Mouse (Mus musculus) 3T3-L1 (cell line): ENCODE results near the gene Kif23.

ENCODE experiments used
- DNase-seq: peaks from one replicate; pipeline ENCODE4 v3.0.0-alpha.2; 2015; ENCODE audit warnings: low read depth, low spot score

Gene Kif23

GRCm38 (mm10) chr9:61947402-61948346 lies 1.1 kb upstream of the Kif23 start:
- DNase-seq = peak; percentile 91

GRCm38 (mm10) chr9:61945973-61946611 lies 482 bp downstream of the Kif23 start:
- DNase-seq = peak; percentile 75

GRCm38 (mm10) chr9:61941054-61941453 lies 5.5 kb downstream of the Kif23 start:
- no peak for DNase-seq

- DNase-seq = no peak
Measured at GRCm38 (mm10) chr9:61933333-61933732, 13.2 kb downstream of the Kif23 start.

- no peak for DNase-seq
Measured at GRCm38 (mm10) chr9:61932009-61932408, 14.6 kb downstream of the Kif23 start.

GRCm38 (mm10) chr9:61925086-61925660 lies 21.4 kb downstream of the Kif23 start:
- no peak for DNase-seq

- DNase-seq = no peak
Measured at GRCm38 (mm10) chr9:61920331-61920730, 26.2 kb downstream of the Kif23 start.

- no peak for DNase-seq
Measured at GRCm38 (mm10) chr9:61919464-61919863, 27.1 kb downstream of the Kif23 start.

- DNase-seq = peak; percentile 30
Measured at GRCm38 (mm10) chr9:61917436-61917835, 29.1 kb downstream of the Kif23 start.

- no peak for DNase-seq
Measured at GRCm38 (mm10) chr9:61916986-61917385, 29.6 kb downstream of the Kif23 start.

- no peak for DNase-seq
Measured at GRCm38 (mm10) chr9:61915393-61916005, 31.1 kb downstream of the Kif23 start.

GRCm38 (mm10) chr9:61914917-61915300 lies 31.7 kb downstream of the Kif23 start:
- DNase-seq = no peak

GRCm38 (mm10) chr9:61914203-61914916 lies 32.2 kb downstream of the Kif23 start, which contains the start of gene Rplp1:
Gene Rplp1, minus strand, starts transcription at chr9:61914542.
- DNase-seq = peak; percentile 98

- no peak for DNase-seq
Measured at GRCm38 (mm10) chr9:61911300-61912128, 35.1 kb downstream of the Kif23 start.

- DNase-seq = peak; percentile 34
Measured at GRCm38 (mm10) chr9:61910526-61911256, 35.9 kb downstream of the Kif23 start.

- DNase-seq = no peak
Measured at GRCm38 (mm10) chr9:61909633-61910032, 36.9 kb downstream of the Kif23 start.

GRCm38 (mm10) chr9:61908832-61909407 lies 37.7 kb downstream of the Kif23 start:
- no peak for DNase-seq

- no peak for DNase-seq
Measured at GRCm38 (mm10) chr9:61908341-61908740, 38.2 kb downstream of the Kif23 start.

- no peak for DNase-seq
Measured at GRCm38 (mm10) chr9:61907621-61908295, 38.8 kb downstream of the Kif23 start.
